Comparison of ENCODE assay signal across 10 mouse cellular contexts in genomic region chr3:129332142-129332541, GRCm38 (mm10). TPM values are rescaled to one million over a fixed set of nuclear protein-coding genes. Genes with fewer than 3 reads are reported as not detected.
DNase-seq lines count a peak whose midpoint lies in the region; ATAC-seq and TF ChIP-seq lines count a peak whose summit lies in the region.
"Had no signal": no experiment of that assay in that cellular context is flagged by ENCODE, and none has a peak within 500 bp of the region (broad histone marks: within the 10 kb centered on the region; RNA-seq: fewer than 3 reads in every experiment).

No protein-coding gene starts in this region.

- no peak overlapping the region for H3K4me3 ChIP-seq in embryonic facial prominence, embryonic 12.5 days
- H3K4me3 ChIP-seq in embryonic facial prominence, embryonic 10.5 days, result no peak overlapping the region
- H3K4me3 ChIP-seq in layer of hippocampus, adult 2 months, result peak overlapping the region; percentile 23; the same call in 1 of the 2 replicates
- peak overlapping the region; percentile 21 for H3K4me3 ChIP-seq in hindbrain, postnatal 0 days (ENCODE audit: low read length)
- peak overlapping the region; percentile 46 for H3K4me3 ChIP-seq in liver, postnatal 0 days (ENCODE audit: low read depth, low read length)

- no peaks in the 10 kb centered on the region for H3K9me3 ChIP-seq in embryonic facial prominence, embryonic 12.5 days
- H3K9me3 ChIP-seq in embryonic facial prominence, embryonic 10.5 days, result no peaks in the 10 kb centered on the region
- H3K9me3 ChIP-seq in hindbrain, postnatal 0 days (ENCODE audit: low read length), result no peaks in the 10 kb centered on the region
- no peaks in the 10 kb centered on the region for H3K9me3 ChIP-seq in liver, postnatal 0 days (ENCODE audit: low read length)
- H3K9me3 ChIP-seq: megakaryocyte, embryonic 14.5 days had no signal

- no peaks in the 10 kb centered on the region; the same call in 1 of the 2 replicates for H3K27me3 ChIP-seq in embryonic facial prominence, embryonic 12.5 days
- H3K27me3 ChIP-seq in embryonic facial prominence, embryonic 10.5 days (replicated peaks; ENCODE audit: low read depth, poor library complexity, severe bottlenecking), result no peaks in the 10 kb centered on the region
- no peaks in the 10 kb centered on the region for H3K27me3 ChIP-seq in hindbrain, postnatal 0 days (ENCODE audit: insufficient read depth, low read length)
- no peaks in the 10 kb centered on the region for H3K27me3 ChIP-seq in liver, postnatal 0 days (ENCODE audit: insufficient read depth, low read length)

- 0 out of 2 replicates have a peak overlapping the region, but pooled peaks have one; percentile 36 for H3K27ac ChIP-seq in embryonic facial prominence, embryonic 12.5 days
- no peak overlapping the region for H3K27ac ChIP-seq in embryonic facial prominence, embryonic 10.5 days (replicated peaks)
- no peak overlapping the region for H3K27ac ChIP-seq in layer of hippocampus, adult 2 months
- H3K27ac ChIP-seq in hindbrain, postnatal 0 days, result no peak overlapping the region
- no peak overlapping the region; the same call in 1 of the 2 replicates for H3K27ac ChIP-seq in liver, postnatal 0 days (ENCODE audit: low read depth)

- 61% methylated on average over 7 of the region's 7 CpGs for WGBS in embryonic facial prominence, embryonic 12.5 days
- WGBS in embryonic facial prominence, embryonic 10.5 days, result 82% methylated on average over 7 of the region's 7 CpGs
- whole genome bisulfite sequencing in hindbrain, postnatal 0 days, result 60% methylated on average over 7 of the region's 7 CpGs
- WGBS in liver, postnatal 0 days (ENCODE audit: insufficient replicate concordance), result 39% methylated on average over 7 of the region's 7 CpGs

- peak overlapping the region; percentile 33 for H3K4me2 ChIP-seq in embryonic facial prominence, embryonic 12.5 days (replicated peaks)
- peak overlapping the region; percentile 52 for H3K4me2 ChIP-seq in hindbrain, postnatal 0 days (ENCODE audit: low read depth, low read length)
- peak overlapping the region; percentile 68 for H3K4me2 ChIP-seq in liver, postnatal 0 days (ENCODE audit: low read depth, low read length)

- H3K36me3 ChIP-seq in embryonic facial prominence, embryonic 12.5 days, result no peaks in the 10 kb centered on the region
- H3K36me3 ChIP-seq in embryonic facial prominence, embryonic 10.5 days (replicated peaks), result no peaks in the 10 kb centered on the region
- H3K36me3 ChIP-seq in hindbrain, postnatal 0 days (ENCODE audit: insufficient read depth, low read length), result no peaks in the 10 kb centered on the region
- H3K36me3 ChIP-seq in liver, postnatal 0 days (replicated peaks; ENCODE audit: insufficient read depth, low read length), result no peaks in the 10 kb centered on the region

- no peak for TF ChIP-seq CTCF in layer of hippocampus, adult 2 months (conservative IDR thresholded peaks at IDR 0.05)
- no peak for TF ChIP-seq CTCF in hindbrain, postnatal 0 days (IDR thresholded peaks at IDR 0.05; ENCODE audit: low read depth)
- no peak for TF ChIP-seq CTCF in liver, postnatal 0 days (IDR thresholded peaks at IDR 0.05; ENCODE audit: low read depth)

- no peak for ATAC-seq in embryonic facial prominence, embryonic 12.5 days (ENCODE audit: insufficient number of reproducible peaks, insufficient read depth, low FRiP score, low TSS enrichment)
- no peak for ATAC-seq in hindbrain, postnatal 0 days
- peak; percentile 22; the same call in 1 of the 2 replicates for ATAC-seq in liver, postnatal 0 days

- TF ChIP-seq EP300 in liver, postnatal 0 days (IDR thresholded peaks at IDR 0.05; ENCODE audit: low read depth), result no peak

- H3K9ac ChIP-seq in embryonic facial prominence, embryonic 12.5 days, result no peak overlapping the region
- H3K9ac ChIP-seq in hindbrain, postnatal 0 days (replicated peaks; ENCODE audit: low read length), result no peak overlapping the region
- H3K9ac ChIP-seq in liver, postnatal 0 days (replicated peaks), result peak overlapping the region; percentile 34

- no peak for DNase-seq in embryonic facial prominence, embryonic 10.5 days (ENCODE audit: low spot score)
- DNase-seq in layer of hippocampus, adult 2 months (ENCODE audit: low spot score in 2 of 2), result no peak
- DNase-seq in layer of hippocampus, adult 18-20 months (ENCODE audit: low spot score in 2 of 2), result no peak
- DNase-seq in hindbrain, postnatal 0 days (ENCODE audit: low spot score), result no peak
- DNase-seq in liver, postnatal 0 days, result no peak
- DNase-seq in right cerebral cortex, adult 18-20 months, result no peak
- DNase-seq in spleen, postnatal 10 days (ENCODE audit: low spot score in 2 of 2), result no peak
- DNase-seq: layer of hippocampus, adult 9-11 months had no signal

- peaks cover 10% of the 10 kb centered on the region; the same call in 1 of the 2 replicates for H3K4me1 ChIP-seq in embryonic facial prominence, embryonic 12.5 days
- H3K4me1 ChIP-seq in embryonic facial prominence, embryonic 10.5 days, result peaks cover 9% of the 10 kb centered on the region
- H3K4me1 ChIP-seq in hindbrain, postnatal 0 days (ENCODE audit: insufficient read depth, low read length), result no peaks in the 10 kb centered on the region
- no peaks in the 10 kb centered on the region for H3K4me1 ChIP-seq in liver, postnatal 0 days (ENCODE audit: insufficient read depth)

RNA-seq across cellular contexts. Expression of gene Enpep, which starts 0.4 kb away (rescaled TPM):
- polyA plus RNA-seq in embryonic facial prominence, embryonic 12.5 days (2016; fragmentation: Nextera tagmentation; extraction: Ambion mirVana), result 3.6 and 3.7 TPM in 2 replicates
- polyA plus RNA-seq in embryonic facial prominence, embryonic 10.5 days (2016; fragmentation: Nextera tagmentation; extraction: Ambion mirVana), result 0.05 and 0.06 TPM in 2 replicates
- total RNA-seq in layer of hippocampus, adult 2 months (2021), result 1 to 10 TPM; 1.1 to 1.7 TPM
- total RNA-seq in layer of hippocampus, adult 18-20 months (2021), result 1 to 10 TPM; 1.0 to 1.3 TPM
- total RNA-seq in hindbrain, postnatal 0 days (2014; rRNA removed), result 1.5 and 7.7 TPM in 2 replicates
- polyA plus RNA-seq in hindbrain, postnatal 0 days (2015; fragmentation: Nextera tagmentation; extraction: Ambion mirVana), result 2.5 and 3.0 TPM in 2 replicates
- 7.8 and 8.6 TPM in 2 replicates for polyA plus RNA-seq in liver, postnatal 0 days (2015; fragmentation: Nextera tagmentation; extraction: Ambion mirVana)

Comparison
In these comparisons a context has a peak if more than half of its experiments do, and no peak if none do; other contexts are left out.
1. H3K4me3 ChIP-seq: peak in layer of hippocampus, adult 2 months (single experiment), hindbrain, postnatal 0 days (single experiment) and liver, postnatal 0 days (single experiment); none in embryonic facial prominence, embryonic 12.5 days (single experiment) and embryonic facial prominence, embryonic 10.5 days (single experiment).
2. Peak in every context shown above with its lines, with median percentiles within 50 percentile points of each other: H3K4me2 ChIP-seq.